Mouse (Mus musculus) urinary bladder, postnatal 10 days (tissue): ENCODE data around the gene Gm10096.
"Not testable (repeated sequence)": the region's sequence is repeated elsewhere in the genome, so short reads cannot be mapped to it uniquely, and the experiment has no call there.

Experiments used
- DNase-seq: peaks from one replicate; pipeline ENCODE4 v3.0.0; 2022; ENCODE audit warnings: low spot score

The Gm10096 gene

GRCm38 (mm10) chrX:28954602-28955001, at the start of gene Gm10096:
TSS of gene Gm10096 (minus strand) at chrX:28954702.
- DNase-seq, result not testable (repeated sequence)
